Mouse (Mus musculus): Measurements from ENCODE around the gene Snx9.

Gene Snx9

GRCm38 (mm10) chr17:5886943-5887800 is 46.0 kb downstream of the Snx9 start:
- DNase-seq, result no peak

- DNase-seq, result peak; percentile 66
Observed at GRCm38 (mm10) chr17:5890429-5890828, 49.3 kb downstream of the Snx9 start.

- no peak for DNase-seq
Observed at GRCm38 (mm10) chr17:5891933-5892683, 51.0 kb downstream of the Snx9 start.

GRCm38 (mm10) chr17:5893092-5893491 is 52.0 kb downstream of the Snx9 start:
- DNase-seq, result no peak

GRCm38 (mm10) chr17:5893574-5894148 is 52.5 kb downstream of the Snx9 start:
- no peak for DNase-seq

GRCm38 (mm10) chr17:5896066-5896465 is 54.9 kb downstream of the Snx9 start:
- DNase-seq, result no peak

GRCm38 (mm10) chr17:5896607-5897006 is 55.5 kb downstream of the Snx9 start:
- DNase-seq, result no peak

GRCm38 (mm10) chr17:5897326-5898200 is 56.4 kb downstream of the Snx9 start:
- DNase-seq, result no peak

GRCm38 (mm10) chr17:5899251-5899650 is 58.1 kb downstream of the Snx9 start:
- no peak for DNase-seq

- DNase-seq, result no peak
Observed at GRCm38 (mm10) chr17:5901381-5901780, 60.3 kb downstream of the Snx9 start.

GRCm38 (mm10) chr17:5903630-5904301 is 62.6 kb downstream of the Snx9 start:
- DNase-seq, result no peak

- no peak for DNase-seq
Observed at GRCm38 (mm10) chr17:5909681-5910080, 68.6 kb downstream of the Snx9 start.

- no peak for DNase-seq
Observed at GRCm38 (mm10) chr17:5911591-5911990, 70.5 kb downstream of the Snx9 start.

GRCm38 (mm10) chr17:5912797-5913196 is 71.7 kb downstream of the Snx9 start:
- no peak for DNase-seq

GRCm38 (mm10) chr17:5914217-5914616 is 73.1 kb downstream of the Snx9 start:
- DNase-seq, result no peak

GRCm38 (mm10) chr17:5921954-5922353 is 80.8 kb downstream of the Snx9 start:
- no peak for DNase-seq

GRCm38 (mm10) chr17:5923281-5923680 is 82.2 kb downstream of the Snx9 start:
- DNase-seq, result peak; percentile 18

GRCm38 (mm10) chr17:5924238-5924637 is 83.1 kb downstream of the Snx9 start:
- no peak for DNase-seq

GRCm38 (mm10) chr17:5926710-5927109 is 85.6 kb downstream of the Snx9 start:
- no peak for DNase-seq

GRCm38 (mm10) chr17:5929031-5929430 is 87.9 kb downstream of the Snx9 start:
- no peak for DNase-seq

GRCm38 (mm10) chr17:5932161-5932560 is 91.0 kb downstream of the Snx9 start:
- no peak for DNase-seq

Measured in cerebellum, adult 11 months (tissue).